Mouse (Mus musculus): Measurements from ENCODE around the gene Rplp2. TPM values are rescaled to one million over a fixed set of nuclear protein-coding genes. Genes with fewer than 3 reads are reported as not detected.

The Rplp2 gene
- polyA plus RNA-seq, 1 experiment from 2014 or later = 888 TPM

DNA sequence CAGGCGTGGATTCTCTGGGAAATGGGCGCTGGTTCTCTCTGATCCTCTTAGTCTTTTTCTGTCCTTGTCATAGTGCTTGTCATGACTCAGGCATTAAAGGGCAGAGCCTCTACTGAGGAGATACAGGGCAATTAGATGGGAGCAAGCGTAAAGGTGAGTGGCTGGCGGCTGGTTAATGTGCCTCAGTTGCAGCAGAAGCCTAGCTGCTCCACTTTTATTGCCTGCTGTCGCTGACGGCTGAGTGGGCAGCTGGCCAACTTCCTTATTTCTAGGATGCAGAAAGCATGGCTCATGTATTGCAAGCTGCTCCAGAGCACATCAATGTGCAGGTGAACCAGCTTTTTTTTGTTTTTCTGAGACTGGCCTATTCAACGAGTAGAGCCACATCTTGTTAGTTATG, 28.2 kb upstream of the Rplp2 start:
- H3K4me2 ChIP-seq (replicated peaks) = no peak overlapping the region
- no peak for ATAC-seq (ENCODE audit: low FRiP score)
- H3K27me3 ChIP-seq = peaks cover 5% of the 10 kb centered on the region; the same call in 1 of the 2 replicates
- H3K9me3 ChIP-seq (replicated peaks) = no peaks in the 10 kb centered on the region
- H3K4me3 ChIP-seq = no peak overlapping the region
- H3K4me1 ChIP-seq = peaks cover 5% of the 10 kb centered on the region; the same call in 1 of the 2 replicates
- H3K27ac ChIP-seq = no peak overlapping the region
- no peaks in the 10 kb centered on the region for H3K36me3 ChIP-seq
- 82% methylated on average over 7 of the region's 7 CpGs for WGBS
- H3K9ac ChIP-seq = no peak overlapping the region

DNA sequence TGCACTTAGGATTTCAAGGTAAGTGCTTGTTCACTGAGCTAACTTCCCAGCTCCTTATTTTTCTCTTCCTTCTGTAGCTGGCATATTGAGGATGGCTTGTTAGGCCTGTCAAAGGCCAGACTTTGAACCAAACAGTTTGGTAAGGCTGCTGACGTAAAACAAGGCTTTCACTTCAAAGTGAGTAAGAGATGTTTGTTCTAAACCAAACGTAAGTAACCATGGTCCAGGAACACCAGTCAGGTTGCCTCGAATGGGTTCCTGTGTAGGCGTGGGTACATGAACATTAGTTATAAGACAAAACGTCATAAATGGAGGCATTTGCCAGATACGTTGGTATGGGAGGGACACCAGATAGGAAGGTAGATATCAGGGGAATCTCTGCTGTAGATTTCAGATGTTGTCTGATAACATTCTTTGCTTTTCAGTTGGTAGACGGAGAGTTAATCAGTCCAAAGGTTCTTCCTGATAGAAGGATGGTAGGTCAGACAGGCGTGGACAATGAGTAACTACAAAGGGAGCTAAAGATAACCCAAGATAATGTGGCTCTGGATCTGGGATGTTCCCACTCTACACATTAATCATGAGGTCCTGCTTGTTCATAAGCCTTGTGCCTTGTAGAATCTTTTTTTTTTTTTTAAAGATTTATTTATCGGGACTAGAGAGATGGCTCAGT, 27.0 kb upstream of the Rplp2 start:
- Histone ChIP-seq H3K4me1 (no peaks in the 10 kb centered on the region), H3K4me3 (no peak overlapping the region), H3K27ac (no peak overlapping the region), H3K27me3 (peaks cover 5% of the 10 kb centered on the region; the same call in 1 of the 2 replicates), H3K9me3 (replicated peaks) (no peaks in the 10 kb centered on the region), H3K9ac (no peak overlapping the region), H3K36me3 (no peaks in the 10 kb centered on the region), H3K4me2 (replicated peaks) (no peak overlapping the region)
- ATAC-seq (ENCODE audit: low FRiP score) = no peak
- WGBS = 85% methylated on average over 9 of the region's 9 CpGs

DNA sequence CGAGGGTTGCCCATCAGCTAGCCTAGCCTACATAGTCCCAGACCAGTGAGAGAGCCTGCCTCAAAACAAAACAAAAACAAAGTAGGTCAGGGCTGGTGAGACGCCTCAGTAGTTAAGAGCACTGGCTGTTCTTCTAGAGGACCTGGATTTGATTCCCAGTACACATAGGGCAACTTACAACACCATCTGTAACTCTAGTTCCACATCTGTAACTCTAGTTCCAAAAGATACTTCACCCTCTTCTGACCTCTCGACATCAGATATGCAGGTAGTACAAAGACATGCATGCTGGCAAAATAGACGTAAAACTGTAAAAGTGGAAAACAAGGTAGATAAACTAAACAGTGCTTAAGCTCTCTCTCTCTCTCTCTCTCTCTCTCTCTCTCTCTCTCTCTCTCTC, 23.4 kb upstream of the Rplp2 start:
- Histone ChIP-seq H3K9me3 (replicated peaks) (no peaks in the 10 kb centered on the region), H3K27ac (no peak overlapping the region), H3K36me3 (peaks cover 11% of the 10 kb centered on the region; the same call in 1 of the 2 replicates), H3K27me3 (peaks cover 2% of the 10 kb centered on the region), H3K4me3 (no peak overlapping the region), H3K4me2 (replicated peaks) (no peak overlapping the region), H3K4me1 (peaks cover 6% of the 10 kb centered on the region), H3K9ac (no peak overlapping the region)
- no peak for ATAC-seq (ENCODE audit: low FRiP score)
- 71% methylated on average over 4 of the region's 4 CpGs for WGBS

DNA sequence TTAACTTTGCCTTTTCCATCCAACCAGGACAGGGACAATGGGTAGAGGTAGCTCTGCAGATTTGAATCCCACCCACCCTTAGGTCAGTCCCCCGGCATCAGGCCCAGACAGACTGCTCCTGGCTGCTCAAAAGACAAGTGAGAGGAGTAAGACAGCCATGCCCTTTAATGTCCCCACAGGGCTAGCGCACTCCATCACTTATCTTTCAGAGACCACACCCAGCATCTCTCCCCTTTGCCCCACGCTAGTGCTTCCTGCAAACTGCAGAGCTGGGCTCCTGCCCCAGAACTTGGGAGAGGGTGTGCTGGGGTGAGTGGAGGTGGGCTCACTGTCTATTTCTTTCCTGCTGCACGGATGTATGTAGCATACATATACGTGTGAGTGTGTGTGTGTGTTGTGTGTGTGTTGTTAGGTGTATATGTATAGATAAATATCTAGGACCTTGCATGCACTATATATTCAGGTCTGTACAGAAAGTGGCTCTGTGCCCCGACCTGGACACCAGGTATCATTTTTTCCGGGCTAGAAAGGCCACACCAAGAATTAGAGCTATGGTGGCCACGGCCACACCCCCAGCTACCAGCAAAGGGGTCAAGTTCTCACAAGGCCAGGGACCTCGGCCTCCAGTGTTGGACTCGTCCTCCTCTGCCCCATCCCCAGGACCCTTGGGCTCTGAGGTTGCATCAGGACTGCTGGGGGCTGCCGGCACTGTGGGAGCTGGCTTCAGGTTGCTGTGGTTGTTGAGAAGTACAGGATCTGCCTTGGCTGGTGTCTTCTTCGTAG, 20.0 kb upstream of the Rplp2 start:
- no peak overlapping the region for H3K27ac ChIP-seq
- no peak overlapping the region for H3K4me3 ChIP-seq
- no peaks in the 10 kb centered on the region; the same call in 1 of the 2 replicates for H3K27me3 ChIP-seq
- ATAC-seq (ENCODE audit: low FRiP score) = no peak
- peaks cover 21% of the 10 kb centered on the region for H3K4me1 ChIP-seq
- no peaks in the 10 kb centered on the region for H3K9me3 ChIP-seq (replicated peaks)
- no peak overlapping the region for H3K4me2 ChIP-seq (replicated peaks)
- no peak overlapping the region for H3K9ac ChIP-seq
- WGBS = 79% methylated on average over 12 of the region's 12 CpGs
- H3K36me3 ChIP-seq = peaks cover 32% of the 10 kb centered on the region

DNA sequence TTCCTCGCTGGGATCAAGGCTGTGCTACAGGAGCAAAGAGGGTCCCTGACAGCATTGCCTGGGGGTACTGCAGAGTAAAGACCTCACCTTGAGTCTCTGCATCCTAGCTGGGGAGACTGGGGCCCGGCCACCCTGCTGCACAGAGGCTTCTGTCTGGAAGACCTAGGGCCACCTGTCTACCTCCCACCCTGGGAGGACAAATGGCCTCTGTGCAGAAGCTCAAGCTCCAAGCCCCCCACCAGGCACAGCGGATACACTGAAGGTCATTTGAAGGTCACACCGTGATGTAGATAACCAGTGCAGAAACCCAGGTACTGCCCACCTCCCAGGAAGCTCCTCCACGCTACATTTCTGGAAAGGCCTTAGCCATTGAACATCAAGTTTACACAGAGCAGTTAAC, 18.5 kb upstream of the Rplp2 start:
- Histone ChIP-seq H3K36me3 (peaks cover 45% of the 10 kb centered on the region), H3K4me2 (replicated peaks) (peak overlapping the region; percentile 63), H3K27me3 (no peaks in the 10 kb centered on the region; the same call in 1 of the 2 replicates), H3K4me3 (peak overlapping the region; percentile 42), H3K9ac (peak overlapping the region; percentile 71), H3K4me1 (peaks cover 31% of the 10 kb centered on the region), H3K27ac (peak overlapping the region; percentile 68), H3K9me3 (replicated peaks) (no peaks in the 10 kb centered on the region)
- 56% methylated on average over 5 of the region's 5 CpGs for WGBS
- ATAC-seq (ENCODE audit: low FRiP score) = no peak

DNA sequence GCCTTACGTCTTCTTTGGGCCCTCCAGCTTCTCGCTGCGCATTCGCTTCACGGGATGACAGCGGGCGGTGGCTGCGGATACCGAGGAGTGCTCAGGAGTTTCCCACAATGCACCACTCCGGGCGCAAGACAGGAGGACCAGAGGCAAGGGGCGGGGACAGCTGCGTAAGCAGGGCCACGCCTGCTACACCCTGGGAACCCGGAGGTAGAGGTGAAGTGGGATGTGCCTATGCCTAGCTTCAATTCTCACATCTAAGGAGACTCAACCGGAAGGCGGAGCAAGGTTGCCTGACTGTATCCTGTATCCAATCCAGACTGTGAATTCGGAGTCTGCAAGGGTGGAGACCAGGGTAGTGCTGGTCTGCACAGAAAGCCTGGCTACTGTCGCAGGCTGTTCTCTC, 17.9 kb upstream of the Rplp2 start, which contains the start of gene Cend1:
Gene Cend1 (minus strand): TSS at position 182 of the 400 bp plus-strand sequence.
- Histone ChIP-seq H3K27ac (peak within 1 kb of the TSS; percentile 68), H3K27me3 (no peaks in the 10 kb centered on the region; the same call in 1 of the 2 replicates), H3K9me3 (replicated peaks) (no peaks in the 10 kb centered on the region), H3K36me3 (peaks cover 45% of the 10 kb centered on the region), H3K4me1 (peaks cover 37% of the 10 kb centered on the region), H3K4me3 (peak within 1 kb of the TSS; percentile 42), H3K4me2 (replicated peaks) (peak within 1 kb of the TSS; percentile 63), H3K9ac (peak within 1 kb of the TSS; percentile 71)
- peak; percentile 82 for ATAC-seq (ENCODE audit: low FRiP score)
- 2% methylated on average over 19 of the region's 19 CpGs for WGBS

DNA sequence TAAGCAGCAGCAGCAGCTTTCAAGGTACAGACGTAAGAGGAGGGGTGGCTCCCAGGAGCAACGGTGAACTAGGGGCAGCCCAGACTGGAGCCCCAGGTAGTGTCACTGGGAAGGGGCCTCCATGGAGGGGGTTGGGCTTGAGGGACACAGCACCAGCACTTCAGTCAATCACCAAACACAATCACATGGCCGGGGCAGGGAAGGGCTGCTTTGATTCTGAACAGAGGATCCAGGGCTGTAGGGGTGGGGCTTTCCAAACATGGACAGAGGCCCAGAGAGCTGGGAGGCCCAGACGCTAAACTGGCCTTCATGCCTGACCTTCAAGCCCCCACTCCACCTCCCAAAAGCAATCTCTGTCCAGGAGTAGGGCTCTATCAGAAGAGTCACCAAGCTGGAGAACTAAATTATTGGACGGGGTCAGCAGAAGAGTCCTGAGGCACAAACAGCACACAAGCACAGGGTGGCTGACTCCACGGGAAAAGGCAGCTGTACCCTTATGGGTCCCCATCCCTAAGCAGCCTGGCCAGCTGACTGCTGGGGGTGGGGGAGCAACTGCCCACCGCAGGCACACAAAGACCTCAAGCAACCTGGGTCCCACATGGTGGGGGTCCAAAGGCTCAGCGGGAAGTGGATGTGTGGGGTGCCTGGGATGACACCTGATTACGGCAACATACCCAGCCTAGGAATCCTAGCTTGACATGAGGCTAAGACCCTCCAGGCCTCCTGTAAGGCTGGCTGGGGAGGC, 17.2 kb upstream of the Rplp2 start:
- H3K27me3 ChIP-seq = no peaks in the 10 kb centered on the region; the same call in 1 of the 2 replicates
- ATAC-seq (ENCODE audit: low FRiP score) = 0 out of 2 replicates have a peak, but pooled peaks have one; percentile 15
- H3K9me3 ChIP-seq (replicated peaks) = no peaks in the 10 kb centered on the region
- WGBS = 63% methylated on average over 9 of the region's 9 CpGs
- no peak overlapping the region for H3K27ac ChIP-seq
- no peak overlapping the region for H3K9ac ChIP-seq
- H3K4me1 ChIP-seq = peaks cover 42% of the 10 kb centered on the region
- H3K4me2 ChIP-seq (replicated peaks) = peak overlapping the region; percentile 63; the same call in 1 of the 2 replicates
- no peak overlapping the region for H3K4me3 ChIP-seq
- H3K36me3 ChIP-seq = peaks cover 45% of the 10 kb centered on the region

DNA sequence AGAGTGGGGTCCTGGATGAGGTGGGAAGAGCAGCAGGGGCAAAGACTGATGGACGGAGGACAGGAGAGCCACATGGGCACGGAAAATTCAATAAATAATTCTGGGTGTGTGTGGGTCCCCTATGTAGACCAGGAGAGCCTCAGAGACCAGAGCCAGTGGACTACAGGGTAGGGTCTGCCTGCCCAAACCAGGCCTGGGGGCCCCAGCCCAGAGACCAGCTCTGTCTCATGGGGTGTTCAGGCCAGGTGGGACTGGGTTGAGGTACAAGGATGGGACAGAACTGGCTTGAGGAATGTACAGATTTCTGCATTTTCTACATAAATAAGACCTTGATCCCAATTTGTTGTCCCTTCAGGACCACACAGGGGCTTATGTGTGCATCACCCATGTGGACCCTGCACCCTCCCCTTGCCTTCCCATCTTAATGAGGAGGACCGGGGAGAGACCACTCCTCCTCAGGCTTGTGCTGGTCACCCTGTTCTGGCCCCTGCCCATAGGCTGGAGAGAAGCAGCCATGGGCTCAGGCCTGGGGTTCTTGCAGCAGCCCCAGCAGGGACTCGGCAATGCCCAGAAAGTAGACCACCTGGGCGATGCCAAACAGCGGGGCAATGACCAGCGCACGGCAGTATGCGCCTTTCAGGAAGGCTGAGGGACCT, 16.5 kb upstream of the Rplp2 start:
- Histone ChIP-seq H3K9me3 (replicated peaks) (no peaks in the 10 kb centered on the region), H3K27ac (no peak overlapping the region), H3K27me3 (no peaks in the 10 kb centered on the region; the same call in 1 of the 2 replicates), H3K36me3 (peaks cover 45% of the 10 kb centered on the region), H3K4me2 (replicated peaks) (no peak overlapping the region), H3K4me1 (peaks cover 49% of the 10 kb centered on the region), H3K9ac (no peak overlapping the region), H3K4me3 (no peak overlapping the region)
- WGBS = 92% methylated on average over 9 of the region's 9 CpGs
- no peak for ATAC-seq (ENCODE audit: low FRiP score)

DNA sequence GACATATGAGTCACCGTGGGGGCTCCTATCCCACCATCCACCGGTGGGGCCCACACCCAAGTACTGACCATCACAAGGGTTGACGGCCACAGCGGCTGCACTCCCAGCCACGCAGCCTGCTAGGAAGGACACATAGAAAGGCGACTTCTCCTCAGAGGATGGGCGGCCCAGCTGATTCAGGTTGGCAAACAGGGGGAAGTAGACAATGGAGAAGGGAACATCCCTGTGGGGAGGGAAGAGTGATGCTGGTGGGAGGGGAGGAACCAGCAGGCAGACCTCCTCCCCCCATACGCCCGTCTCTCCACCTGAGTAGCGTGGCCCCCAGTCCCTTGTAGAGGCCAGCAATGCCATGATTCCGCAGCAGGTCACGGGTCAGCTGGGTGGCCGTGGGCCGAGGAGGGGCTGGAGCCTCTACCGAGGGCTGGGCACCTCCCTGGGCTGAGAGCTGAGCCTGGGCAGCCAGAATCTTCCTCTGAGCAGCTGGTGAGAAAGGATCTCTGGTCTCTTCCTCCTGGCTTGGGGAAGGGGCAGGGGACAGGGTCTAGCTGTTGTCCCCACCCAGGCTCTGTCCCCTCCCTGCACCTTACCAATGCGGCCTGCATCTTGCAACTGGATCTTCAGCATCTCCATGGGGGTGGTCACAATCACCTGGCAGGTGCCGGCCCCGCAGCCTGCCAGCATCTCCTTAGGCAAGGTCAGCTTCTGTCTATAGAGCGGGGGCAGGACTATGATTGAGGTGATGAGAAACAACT, 15.6 kb upstream of the Rplp2 start:
- WGBS = 94% methylated on average over 19 of the region's 19 CpGs
- Histone ChIP-seq H3K27ac (no peak overlapping the region), H3K4me1 (peaks cover 58% of the 10 kb centered on the region), H3K36me3 (peaks cover 41% of the 10 kb centered on the region), H3K4me3 (no peak overlapping the region), H3K4me2 (replicated peaks) (no peak overlapping the region), H3K9ac (peak overlapping the region; percentile 14; the same call in 1 of the 2 replicates), H3K9me3 (replicated peaks) (no peaks in the 10 kb centered on the region), H3K27me3 (no peaks in the 10 kb centered on the region; the same call in 1 of the 2 replicates)
- no peak for ATAC-seq (ENCODE audit: low FRiP score)

DNA sequence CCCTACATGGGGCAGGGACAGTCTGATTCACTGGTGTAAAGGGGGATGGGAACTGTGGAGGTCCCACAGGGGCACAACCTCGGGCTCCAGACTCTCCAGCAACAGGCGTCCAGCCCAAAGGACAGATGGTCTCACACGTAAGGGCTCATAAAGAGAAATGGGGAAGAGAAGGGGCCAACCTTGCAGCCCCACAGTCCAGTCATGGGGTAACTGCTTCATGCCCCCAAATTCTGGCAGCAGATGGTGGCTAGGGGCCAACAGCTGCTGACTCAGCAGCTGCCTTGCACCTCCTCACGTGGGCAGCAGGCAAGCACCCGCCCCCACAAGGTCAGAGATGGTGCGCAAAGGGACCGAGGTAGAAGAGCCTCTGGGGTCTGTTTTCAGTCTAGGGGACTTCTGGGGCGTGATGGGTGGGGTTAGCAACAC, 15.0 kb upstream of the Rplp2 start:
- no peak for ATAC-seq (ENCODE audit: low FRiP score)
- 82% methylated on average over 8 of the region's 8 CpGs for WGBS
- H3K4me1 ChIP-seq = peaks cover 64% of the 10 kb centered on the region
- H3K9me3 ChIP-seq (replicated peaks) = no peaks in the 10 kb centered on the region
- H3K4me2 ChIP-seq (replicated peaks) = no peak overlapping the region
- H3K27me3 ChIP-seq = no peaks in the 10 kb centered on the region; the same call in 1 of the 2 replicates
- H3K9ac ChIP-seq = no peak overlapping the region
- no peak overlapping the region; the same call in 1 of the 2 replicates for H3K4me3 ChIP-seq
- no peak overlapping the region for H3K27ac ChIP-seq
- H3K36me3 ChIP-seq = peaks cover 37% of the 10 kb centered on the region

Data from hindbrain, embryonic 12.5 days (tissue).